Mouse (Mus musculus): ENCODE measurements at regions not wholly inside any gene's neighbourhood (a gene's known extent, or its start where the extent isn't known, plus 50 kb on each side); places are given as distances from the start of the nearest gene placed in this dataset.
A peak's percentile ranks its signal among the peaks of the same experiment; 100 is the strongest.

- DNase-seq (ENCODE audit: low read depth, low spot score) = no peak
Measured at GRCm38 (mm10) chr11:111443381-111443780, 377.4 kb downstream of the Kcnj2 start.

DNA sequence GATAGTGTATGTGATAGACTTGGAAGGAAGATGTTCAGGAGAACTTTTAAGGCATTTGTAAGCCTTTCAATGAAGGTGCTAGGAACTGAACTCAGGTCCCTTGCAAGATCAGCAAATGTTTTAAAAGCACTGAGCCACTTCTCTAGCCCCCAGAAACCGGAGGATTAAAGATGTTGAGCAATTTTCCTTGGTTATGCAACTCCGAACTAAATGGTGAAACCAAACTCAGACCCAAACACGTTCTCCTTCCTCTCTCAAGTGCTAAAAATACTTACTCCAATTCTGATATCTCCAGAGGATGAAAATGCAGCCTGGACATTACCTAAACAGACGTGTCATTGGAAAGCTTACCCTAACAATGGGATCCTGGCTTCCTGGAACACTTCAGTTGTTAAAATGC lies 378.8 kb downstream of the Kcnj2 start:
- no peak for DNase-seq (ENCODE audit: low read depth, low spot score)

- peak; percentile 57 for DNase-seq (ENCODE audit: low read depth, low spot score)
Measured at GRCm38 (mm10) chr11:111445764-111446163, 379.8 kb downstream of the Kcnj2 start.

- no peak for DNase-seq (ENCODE audit: low read depth, low spot score)
Measured at GRCm38 (mm10) chr11:111450811-111451494, 385.0 kb downstream of the Kcnj2 start.

- no peak for DNase-seq (ENCODE audit: low read depth, low spot score)
Measured at GRCm38 (mm10) chr11:111460046-111460445, 394.1 kb downstream of the Kcnj2 start.

GRCm38 (mm10) chr11:111484981-111485380 lies 419.0 kb downstream of the Kcnj2 start:
- no peak for DNase-seq (ENCODE audit: low read depth, low spot score)

DNA sequence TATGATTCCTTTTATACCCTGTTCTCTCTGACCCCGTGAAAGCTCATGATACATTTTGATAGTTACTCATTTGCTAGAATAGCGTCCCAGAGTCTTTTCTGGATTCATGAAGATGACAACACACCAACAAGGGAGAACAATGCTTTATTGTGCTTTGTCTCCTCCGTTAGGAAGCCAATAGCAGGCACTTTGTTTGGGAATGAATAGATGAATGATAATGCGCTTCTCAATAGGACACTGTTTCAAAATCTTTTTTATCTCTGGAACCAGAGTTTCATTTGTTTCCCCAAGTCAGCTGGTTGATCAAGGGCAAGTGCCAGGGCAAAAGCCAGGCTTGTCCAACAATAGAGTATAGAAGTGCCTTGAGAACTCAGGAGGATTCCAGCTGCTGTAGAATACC lies 446.5 kb downstream of the Kcnj2 start:
- DNase-seq (ENCODE audit: low read depth, low spot score) = no peak

- no peak for DNase-seq (ENCODE audit: low read depth, low spot score)
Measured at GRCm38 (mm10) chr11:111522716-111523115, 456.8 kb downstream of the Kcnj2 start.

GRCm38 (mm10) chr11:111523465-111523864 lies 457.5 kb downstream of the Kcnj2 start:
- DNase-seq (ENCODE audit: low read depth, low spot score) = peak; percentile 49

DNA sequence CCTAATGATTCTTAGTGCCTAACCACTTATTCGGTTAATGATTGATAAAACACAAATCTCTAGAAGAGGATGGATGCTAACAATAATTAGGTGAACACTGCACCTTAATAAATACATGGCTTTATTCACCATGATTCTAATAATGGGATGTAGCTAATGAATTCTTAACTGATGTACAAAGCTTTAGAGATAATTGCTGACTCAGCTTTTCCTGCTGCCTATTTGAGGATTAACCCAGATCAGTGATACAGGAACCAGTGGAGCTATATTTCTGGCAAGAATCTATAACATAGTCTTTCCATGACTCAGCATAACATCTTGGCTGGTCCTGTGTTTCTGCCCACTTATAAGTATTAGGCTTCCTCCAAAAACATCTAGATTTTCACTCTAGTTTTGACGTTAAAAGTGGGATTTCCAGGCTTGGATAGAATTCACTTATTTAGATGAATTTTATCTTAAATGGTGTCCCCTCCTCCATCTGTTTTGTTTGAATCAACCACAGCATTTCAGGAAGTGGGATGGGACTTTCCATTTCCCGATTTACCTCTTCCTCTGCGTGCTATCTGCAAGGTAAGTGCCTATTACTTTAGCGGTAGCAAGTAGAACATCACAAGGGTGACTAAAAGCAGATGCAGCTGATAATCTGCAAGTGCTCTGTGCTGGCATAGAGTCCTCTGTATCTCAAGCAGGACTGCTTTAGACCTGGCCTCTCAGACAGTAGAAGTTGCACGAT lies 460.2 kb downstream of the Kcnj2 start:
- no peak for DNase-seq (ENCODE audit: low read depth, low spot score)

DNA sequence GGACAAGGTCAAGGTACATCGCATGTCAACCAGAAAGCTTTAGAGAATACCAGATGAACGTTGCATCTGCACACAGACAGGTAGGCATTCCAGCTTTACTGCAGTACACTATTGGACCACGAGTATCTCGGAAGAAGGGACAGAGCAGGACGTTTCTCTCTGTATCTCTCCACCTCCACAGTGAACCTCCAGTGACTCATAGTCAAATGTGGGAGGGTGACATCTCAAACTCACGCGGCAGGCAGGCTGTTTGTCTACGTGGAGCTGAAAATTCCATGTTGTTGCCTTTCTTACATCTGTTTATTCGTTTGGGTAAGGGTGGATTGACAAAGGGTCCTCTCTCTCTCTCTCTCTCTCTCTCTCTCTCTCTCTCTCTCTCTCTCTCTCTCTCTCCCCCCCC lies 463.6 kb downstream of the Kcnj2 start:
- DNase-seq (ENCODE audit: low read depth, low spot score) = no peak

- DNase-seq (ENCODE audit: low read depth, low spot score) = no peak
Measured at GRCm38 (mm10) chr11:111530912-111531311, 464.9 kb downstream of the Kcnj2 start.

DNA sequence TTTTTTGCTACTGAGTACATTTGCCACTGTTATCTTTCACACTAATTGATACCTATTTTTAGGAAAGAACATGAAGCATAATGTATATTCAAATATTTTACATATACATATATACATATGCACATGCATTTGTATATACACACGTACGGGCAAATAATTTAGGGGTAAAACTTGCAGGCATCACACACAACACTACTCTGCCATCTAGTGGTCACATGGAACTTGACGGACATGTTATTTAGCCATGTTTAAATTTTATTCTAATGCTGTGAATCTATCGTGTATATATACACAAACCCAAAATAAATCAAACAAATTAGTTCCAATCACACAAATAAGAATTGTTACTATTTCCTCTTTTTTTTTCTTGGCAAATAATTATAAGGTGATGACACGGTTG lies 466.5 kb downstream of the Kcnj2 start:
- peak; percentile 15 for DNase-seq (ENCODE audit: low read depth, low spot score)

GRCm38 (mm10) chr11:111536040-111536836 lies 470.3 kb downstream of the Kcnj2 start:
- DNase-seq (ENCODE audit: low read depth, low spot score) = peak; percentile 71

DNA sequence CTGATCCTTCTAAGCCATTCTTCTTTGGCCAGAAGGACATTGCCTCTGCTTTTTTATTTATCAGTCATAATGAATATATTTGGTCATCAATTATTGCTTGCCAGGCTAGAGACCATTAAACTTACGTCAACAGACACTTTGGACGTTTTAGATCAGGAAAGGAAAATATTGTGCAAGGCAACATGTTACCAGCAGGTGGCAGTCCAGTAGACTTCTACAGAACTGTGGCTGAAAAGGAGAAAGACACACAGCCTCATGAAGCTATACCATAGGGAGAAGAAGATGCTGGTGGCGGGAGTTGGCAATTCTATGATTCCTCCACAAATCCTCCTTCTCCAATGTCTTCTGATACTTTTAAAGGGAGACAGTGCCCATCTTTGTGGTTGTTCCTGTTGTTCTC lies 471.7 kb downstream of the Kcnj2 start:
- DNase-seq (ENCODE audit: low read depth, low spot score) = peak; percentile 53

DNA sequence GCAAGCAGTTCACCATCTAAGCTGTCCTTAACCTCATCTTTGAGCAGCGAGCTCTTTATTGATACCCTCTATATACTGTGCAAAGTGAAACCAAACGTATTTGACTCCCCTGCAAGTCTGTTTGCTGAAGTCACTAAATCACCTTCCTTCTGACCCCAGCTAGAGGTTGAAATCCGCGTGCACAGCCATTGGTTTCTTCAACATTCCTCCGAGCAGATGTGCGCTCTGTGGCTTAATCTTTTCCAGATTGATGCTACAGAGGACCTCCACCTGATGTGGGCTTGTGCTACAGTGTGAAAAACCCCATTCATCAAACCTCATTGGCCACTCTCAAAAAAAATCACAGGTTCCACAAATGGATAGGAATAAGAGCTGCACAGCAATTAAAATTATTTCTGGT lies 474.0 kb downstream of the Kcnj2 start:
- DNase-seq (ENCODE audit: low read depth, low spot score) = no peak

- DNase-seq (ENCODE audit: low read depth, low spot score) = no peak
Measured at GRCm38 (mm10) chr11:111545291-111545690, 479.3 kb downstream of the Kcnj2 start.

GRCm38 (mm10) chr11:111555131-111555530 lies 489.2 kb downstream of the Kcnj2 start:
- DNase-seq (ENCODE audit: low read depth, low spot score) = no peak

DNA sequence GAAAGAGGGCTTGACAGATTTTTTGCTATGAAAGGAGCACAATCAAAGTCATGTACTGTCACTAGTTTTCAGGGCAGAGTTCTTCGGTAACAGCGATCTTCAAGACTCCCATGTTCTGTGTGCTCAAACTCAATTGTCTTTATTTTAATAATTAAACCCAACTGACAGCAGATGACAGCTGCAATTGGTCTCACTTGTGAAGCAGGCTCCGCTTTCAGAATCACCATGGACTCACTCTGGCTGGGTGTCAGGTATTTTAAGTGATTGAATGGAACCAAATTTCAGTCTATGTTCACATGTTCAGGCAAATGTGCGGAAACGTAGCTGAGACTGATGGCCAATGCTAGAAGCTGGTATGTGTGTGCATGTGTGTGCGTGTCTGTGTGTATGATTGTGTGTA lies 489.7 kb downstream of the Kcnj2 start:
- no peak for DNase-seq (ENCODE audit: low read depth, low spot score)

GRCm38 (mm10) chr11:111558302-111559140 lies 492.6 kb downstream of the Kcnj2 start:
- no peak for DNase-seq (ENCODE audit: low read depth, low spot score)

DNA sequence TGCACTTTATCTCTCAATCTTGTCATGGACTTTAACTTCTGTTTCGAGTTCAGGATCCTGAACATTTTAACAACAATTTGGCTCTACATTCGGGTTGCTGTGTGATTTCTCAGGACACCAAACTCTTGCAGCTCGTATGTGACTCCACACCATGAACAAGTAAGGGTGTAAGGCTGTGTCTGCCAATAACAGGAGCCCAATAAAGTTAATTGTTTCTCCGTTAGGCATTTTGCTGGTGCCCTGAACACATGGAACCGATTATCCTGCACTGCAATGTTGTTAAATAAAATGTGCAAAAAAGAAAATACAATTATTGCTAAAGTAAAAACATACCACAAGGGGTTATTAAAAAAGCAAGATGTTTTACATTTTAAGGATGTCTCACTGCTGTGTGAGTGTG lies 497.2 kb downstream of the Kcnj2 start:
- DNase-seq (ENCODE audit: low read depth, low spot score) = no peak

DNA sequence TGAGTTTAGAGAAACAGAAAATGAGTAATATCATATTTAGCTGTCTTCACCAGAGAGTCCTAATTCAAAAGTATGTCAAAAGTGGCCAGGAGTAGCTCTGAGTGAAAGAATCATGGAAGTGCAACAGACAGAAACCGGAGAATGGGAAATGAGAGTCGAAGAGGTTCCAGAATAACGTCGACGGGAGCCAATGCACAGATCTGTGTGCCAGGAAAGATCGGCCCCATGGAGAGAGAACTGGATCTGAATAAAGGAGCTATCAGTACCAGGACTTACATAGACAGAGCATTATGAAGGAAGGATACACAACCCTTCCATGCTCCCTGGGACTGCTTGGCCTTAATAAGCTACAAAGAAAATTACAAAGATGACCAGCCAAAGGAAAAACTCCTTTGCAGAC lies 502.1 kb downstream of the Kcnj2 start:
- DNase-seq (ENCODE audit: low read depth, low spot score) = no peak
